Mouse (Mus musculus) bone marrow macrophage, adult 2 months (primary cell): Measurements from ENCODE around the gene Actn1. TPM values are rescaled to one million over a fixed set of nuclear protein-coding genes. Genes with fewer than 3 reads are reported as not detected.
A peak's percentile ranks its signal among the peaks of the same experiment; 100 is the strongest.
"Not testable (repeated sequence)": the region's sequence is repeated elsewhere in the genome, so short reads cannot be mapped to it uniquely, and the experiment has no call there.

ENCODE experiments used
- H3K27ac ChIP-seq: 2 replicates; pipeline ENCODE4 v1.5.1; 2012; ENCODE audit warnings: low read depth, low read length; ENCODE audit not compliant: insufficient read depth
- H3K4me1 ChIP-seq: 2 replicates; pipeline ENCODE4 v1.6.1; 2012; ENCODE audit warnings: low read length; ENCODE audit not compliant: control insufficient read depth, insufficient read depth
- H3K4me3 ChIP-seq: 2 replicates; pipeline ENCODE4 v1.5.1; 2012; ENCODE audit warnings: mild to moderate bottlenecking, low read length, moderate library complexity; ENCODE audit not compliant: insufficient read depth
- CTCF ChIP-seq: IDR thresholded peaks from 2 replicates; pipeline ENCODE4 v1.5.1; 2012; ENCODE audit warnings: low read depth, mild to moderate bottlenecking, low read length, moderate library complexity
- POLR2A ChIP-seq: IDR thresholded peaks from 2 replicates; pipeline ENCODE4 v1.6.1; 2012; ENCODE audit warnings: mild to moderate bottlenecking, low read depth, low read length, borderline replicate concordance
- polyA plus RNA-seq: library from polyadenylated mRNA; stranded (reverse); fragments of >200 nt; gene quantifications from 2 replicates; pipeline ENCODE4 v1.2.4, GENCODE M21; 2012; ENCODE audit not compliant: missing spikeins, insufficient read depth, insufficient read length

The Actn1 gene
- 60.2 and 62.4 TPM in 2 replicates for polyA plus RNA-seq

DNA sequence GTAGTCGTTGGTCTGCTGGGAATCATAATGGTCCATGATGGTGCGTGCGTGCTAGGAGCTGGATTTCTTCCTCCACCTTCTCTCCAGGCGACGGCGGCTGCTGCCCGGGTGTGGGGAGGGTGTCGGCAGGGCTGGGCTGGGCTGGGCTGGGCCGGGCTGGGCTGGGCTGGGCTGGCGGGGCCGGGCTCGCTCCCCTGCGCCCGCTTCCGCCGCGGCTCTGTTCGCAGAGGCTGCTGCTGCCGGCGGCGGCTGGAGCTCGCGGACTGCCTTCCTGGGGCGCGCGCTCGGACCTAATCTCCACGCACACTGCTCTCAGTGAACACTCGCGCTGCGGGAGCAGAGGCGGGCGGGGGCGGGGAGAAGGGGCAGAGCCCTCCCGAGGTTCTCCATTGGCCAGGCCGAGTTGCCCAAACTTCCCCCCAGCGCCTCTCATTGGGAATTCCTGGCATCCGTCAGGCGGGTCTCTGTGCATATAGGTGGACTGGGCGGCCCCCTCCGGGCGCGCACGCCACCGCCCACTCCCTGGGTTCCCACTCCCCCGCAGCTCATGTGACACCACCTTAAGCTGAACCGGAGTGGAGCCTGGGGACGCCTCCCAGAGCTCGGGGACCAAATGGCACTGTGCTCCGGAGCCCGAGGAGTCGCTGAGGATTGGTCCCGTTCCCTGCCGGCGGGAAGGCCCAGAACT lies at the start of gene Actn1:
Gene Actn1, minus strand, starts transcription at position 316 of the 688 bp plus-strand sequence.
- H3K27ac ChIP-seq = peak within 1 kb of the TSS; percentile 79
- H3K4me1 ChIP-seq = peaks cover 17% of the 10 kb centered on the region
- TF ChIP-seq POLR2A = peak; percentile 6; the same call in 1 of the 2 replicates
- TF ChIP-seq CTCF = no peak
- H3K4me3 ChIP-seq = peak within 1 kb of the TSS; percentile 83

DNA sequence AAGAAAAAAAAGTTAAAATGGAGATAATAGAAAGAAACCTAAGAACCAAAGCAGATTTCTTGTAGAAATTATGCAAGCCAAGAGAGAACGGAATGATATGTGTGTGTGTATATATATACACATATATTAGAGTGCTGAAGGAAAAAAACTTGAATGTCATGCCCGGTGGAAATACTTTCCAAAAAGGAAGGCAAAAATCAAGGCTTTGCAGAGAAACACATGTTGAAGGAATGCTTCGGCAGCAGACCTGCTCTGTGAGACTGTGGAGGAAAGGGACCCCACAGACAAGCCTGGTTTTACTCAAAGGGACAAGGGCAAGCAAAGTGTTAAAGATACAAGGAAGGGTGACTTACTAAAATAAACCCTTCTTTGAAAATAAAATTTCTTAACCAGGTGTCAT lies 47.4 kb upstream of the Actn1 start:
- Histone ChIP-seq H3K4me3 (no peak overlapping the region), H3K27ac (no peak overlapping the region), H3K4me1 (no peaks in the 10 kb centered on the region)
- TF ChIP-seq CTCF (no peak), POLR2A (no peak)

DNA sequence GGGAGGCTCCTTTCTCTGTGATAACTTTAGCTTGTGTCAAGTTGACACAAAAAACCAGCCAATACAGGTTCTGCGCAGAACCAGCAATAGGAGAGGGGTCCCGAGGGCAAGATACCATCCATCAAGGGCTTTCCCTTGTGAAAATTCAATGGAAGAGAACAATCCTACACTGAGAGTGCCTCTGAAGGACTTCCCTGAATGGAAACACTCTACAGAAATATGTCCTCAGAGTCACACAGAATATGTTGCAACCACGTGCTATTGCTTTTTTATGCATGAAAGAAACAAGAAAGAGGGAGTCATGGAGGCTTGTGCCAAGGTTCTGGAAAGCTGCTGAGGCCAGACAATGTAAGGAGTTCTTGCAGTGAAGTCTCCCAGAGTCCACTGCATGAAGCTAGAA lies 44.3 kb upstream of the Actn1 start:
- Histone ChIP-seq H3K4me1 (no peaks in the 10 kb centered on the region), H3K4me3 (no peak overlapping the region), H3K27ac (no peak overlapping the region)
- no peak for TF ChIP-seq POLR2A
- no peak for TF ChIP-seq CTCF

DNA sequence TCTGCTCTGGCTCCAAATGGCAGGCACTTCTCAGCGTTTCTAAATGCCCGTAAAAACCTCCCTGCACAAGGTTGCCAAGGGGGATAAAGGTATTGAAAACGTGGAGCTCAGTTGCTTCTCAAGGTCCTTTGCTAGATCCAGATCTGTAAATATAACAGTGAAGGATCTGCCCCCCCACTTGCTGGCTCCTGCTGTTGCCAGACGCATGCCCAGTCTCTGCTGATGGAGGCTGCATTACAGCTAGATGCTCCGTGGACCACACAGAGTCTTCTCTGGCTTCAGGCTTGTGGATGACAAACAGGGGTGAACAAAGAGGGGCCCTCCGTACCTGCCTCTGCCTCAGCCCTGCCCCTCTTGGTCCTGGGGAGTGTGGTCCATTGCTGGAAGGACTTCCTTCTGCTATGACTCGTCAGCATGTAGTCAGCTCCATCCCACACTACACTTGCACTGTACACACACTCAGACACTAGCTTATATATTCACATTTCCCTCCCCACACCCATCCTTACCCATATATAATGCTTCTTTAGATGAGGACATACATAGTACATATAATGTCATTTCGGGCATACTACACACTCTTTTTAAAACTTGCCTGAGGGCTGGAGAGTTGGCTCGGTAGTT lies 40.8 kb upstream of the Actn1 start:
- no peak for TF ChIP-seq CTCF
- no peak for TF ChIP-seq POLR2A
- no peaks in the 10 kb centered on the region for H3K4me1 ChIP-seq
- H3K27ac ChIP-seq = no peak overlapping the region
- no peak overlapping the region for H3K4me3 ChIP-seq

DNA sequence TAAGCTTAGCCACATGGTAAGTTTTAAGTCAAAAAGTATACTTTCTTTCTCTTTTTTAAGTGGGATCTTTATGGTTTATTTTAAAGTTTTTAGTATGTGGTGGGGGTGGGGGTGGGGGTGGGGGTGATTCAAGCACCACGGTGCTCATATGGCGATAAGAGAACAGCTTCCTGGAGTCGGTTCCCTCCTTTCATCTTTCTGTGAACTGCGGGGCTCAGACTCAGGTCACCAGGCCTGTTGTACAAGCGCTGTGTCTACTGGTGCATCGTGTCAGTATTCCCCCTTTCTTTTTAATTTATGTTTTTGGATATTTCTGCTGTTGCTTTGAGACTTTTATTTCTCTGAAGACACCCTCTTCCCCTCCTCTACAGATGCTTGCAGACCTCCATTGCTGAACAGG lies 38.5 kb upstream of the Actn1 start:
- H3K4me1 ChIP-seq = no peaks in the 10 kb centered on the region
- H3K4me3 ChIP-seq = no peak overlapping the region
- TF ChIP-seq POLR2A (no peak), CTCF (no peak)
- H3K27ac ChIP-seq = no peak overlapping the region

DNA sequence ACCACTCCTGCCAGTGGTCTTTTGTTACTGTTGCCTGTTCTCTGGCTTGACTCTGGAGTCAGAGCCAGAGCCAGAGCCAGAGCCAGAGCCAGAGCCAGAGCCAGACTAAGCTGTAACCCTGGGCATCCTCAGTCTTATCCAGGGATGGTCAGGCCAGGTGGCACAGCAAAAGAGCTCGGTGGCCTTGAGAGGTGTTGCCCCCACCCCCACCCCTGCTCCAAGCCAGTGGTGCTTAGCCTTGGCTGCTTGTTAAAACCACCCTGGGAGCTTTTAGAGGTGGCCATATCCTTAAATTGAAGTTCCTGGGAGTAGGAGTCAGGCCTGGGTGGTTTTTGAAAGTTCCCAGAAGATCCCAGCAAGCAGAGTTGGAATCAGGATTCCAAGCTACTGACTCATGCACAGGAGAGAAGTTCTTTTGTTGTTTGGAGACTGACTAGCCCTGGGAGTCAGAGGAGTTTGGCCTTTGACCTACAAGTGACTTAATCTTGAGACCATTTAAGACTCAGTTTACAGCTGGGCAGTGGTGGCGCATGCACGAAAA lies 31.8 kb upstream of the Actn1 start:
- H3K27ac ChIP-seq = no peak overlapping the region

DNA sequence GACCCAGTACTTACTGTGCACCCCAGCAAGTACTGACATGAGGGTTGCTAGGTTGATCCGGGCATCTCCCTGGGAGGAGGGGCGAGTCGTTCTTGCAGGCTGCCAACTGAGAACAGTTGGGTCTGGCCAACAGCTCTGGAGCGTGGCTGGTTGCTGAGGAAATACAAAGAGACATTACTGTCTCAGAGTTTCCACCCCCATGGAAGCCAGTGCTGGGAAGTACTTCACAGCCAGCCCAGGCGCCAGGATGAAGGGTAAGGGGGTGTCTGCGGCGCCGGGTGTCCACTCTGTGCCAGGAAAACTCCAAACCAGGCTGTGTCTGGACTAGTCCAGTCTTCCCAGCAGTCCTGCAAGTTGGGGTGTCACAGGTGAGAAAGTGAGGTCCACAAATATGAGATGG lies 30.8 kb upstream of the Actn1 start:
- H3K4me1 ChIP-seq = no peaks in the 10 kb centered on the region; the same call in 1 of the 2 replicates
- H3K27ac ChIP-seq = no peak overlapping the region
- TF ChIP-seq CTCF = no peak
- TF ChIP-seq POLR2A = no peak
- no peak overlapping the region for H3K4me3 ChIP-seq

More for the DNA sequence above, 31.8 kb upstream of the Actn1 start:
- no peaks in the 10 kb centered on the region; the same call in 1 of the 2 replicates for H3K4me1 ChIP-seq
- no peak overlapping the region for H3K4me3 ChIP-seq
- TF ChIP-seq POLR2A = no peak
- TF ChIP-seq CTCF = no peak

DNA sequence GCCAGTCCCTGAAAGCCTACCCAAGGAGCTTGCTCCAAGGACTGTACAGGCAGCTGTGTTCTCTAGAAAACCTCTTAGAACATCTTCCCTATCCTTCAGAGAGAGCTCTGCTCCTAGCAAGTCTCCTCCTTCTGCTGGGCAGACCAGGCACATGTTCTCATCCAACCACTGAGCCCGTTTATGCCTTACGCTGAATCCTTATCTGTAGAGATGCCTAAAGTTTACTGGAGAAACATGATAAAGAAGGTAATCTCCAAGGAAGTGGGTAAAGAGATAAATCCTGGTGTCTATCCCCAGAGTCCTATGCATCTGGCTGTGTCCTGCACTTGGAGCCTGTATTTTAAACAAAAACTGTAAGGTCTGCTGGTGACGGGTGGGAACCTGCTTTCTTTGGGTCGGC lies 30.3 kb upstream of the Actn1 start:
- TF ChIP-seq CTCF (no peak), POLR2A (no peak)
- Histone ChIP-seq H3K4me1 (peaks cover 3% of the 10 kb centered on the region), H3K4me3 (no peak overlapping the region), H3K27ac (no peak overlapping the region)

DNA sequence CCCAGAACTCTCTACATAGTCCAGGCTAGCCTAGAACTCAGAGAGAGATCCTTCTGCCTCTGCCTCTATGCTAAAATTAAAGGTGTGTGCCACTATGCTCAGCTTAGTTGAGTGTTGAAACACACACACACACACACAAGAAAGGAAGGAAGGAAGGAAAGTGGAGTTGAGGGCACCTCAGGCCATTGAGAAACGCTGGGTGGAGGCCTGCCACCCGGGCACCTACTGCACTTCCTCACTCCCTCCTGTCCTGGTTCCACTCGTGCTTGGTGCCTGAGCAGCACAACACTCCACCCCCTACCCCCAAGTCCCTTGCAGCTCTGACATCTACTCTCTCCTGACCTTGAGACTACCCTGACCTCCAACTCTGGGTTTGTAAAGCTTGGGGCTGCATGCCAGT lies 29.6 kb upstream of the Actn1 start:
- Histone ChIP-seq H3K27ac (no peak overlapping the region), H3K4me1 (peaks cover 3% of the 10 kb centered on the region), H3K4me3 (no peak overlapping the region)
- TF ChIP-seq CTCF (no peak), POLR2A (no peak)

DNA sequence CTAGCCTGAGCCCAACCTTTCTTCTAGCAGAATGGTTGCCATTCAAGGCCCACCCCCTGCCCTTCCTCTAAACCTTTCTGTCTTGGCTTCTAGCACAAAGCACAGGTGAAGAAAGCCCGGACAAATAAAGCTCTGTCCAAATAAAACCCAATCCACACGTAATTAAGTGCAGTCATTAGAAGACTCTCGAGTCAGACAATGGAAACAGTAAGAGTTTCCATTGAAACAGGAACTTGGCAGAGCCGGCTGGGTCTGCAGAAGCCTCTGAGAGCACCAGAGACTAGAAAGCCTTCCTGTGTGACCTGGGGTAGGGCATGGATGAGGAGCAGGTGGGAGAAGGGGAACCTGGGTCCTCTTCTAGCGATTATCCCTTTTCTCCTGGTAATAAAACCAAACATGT lies 25.7 kb upstream of the Actn1 start:
- TF ChIP-seq CTCF = no peak
- Histone ChIP-seq H3K4me1 (peaks cover 3% of the 10 kb centered on the region), H3K27ac (no peak overlapping the region), H3K4me3 (no peak overlapping the region)

DNA sequence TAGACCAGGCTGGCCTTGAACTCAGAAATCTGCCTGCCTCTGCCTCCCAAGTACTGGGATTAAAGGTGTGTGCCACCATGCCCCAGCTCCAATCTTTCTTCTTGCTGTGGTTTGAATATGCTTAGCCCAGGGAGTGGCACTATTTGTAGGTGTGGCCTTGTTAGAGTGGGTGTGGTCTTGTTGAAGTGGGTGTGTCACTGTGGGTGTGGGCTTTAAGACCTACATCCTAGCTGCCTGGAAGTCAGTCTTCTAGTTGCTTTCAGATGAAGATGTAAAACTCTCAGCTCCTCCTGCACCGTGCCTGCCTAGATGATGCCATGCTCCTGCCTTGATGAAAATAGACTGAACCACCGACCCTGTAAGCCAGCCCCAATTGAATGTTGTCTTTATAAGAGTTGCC lies 24.1 kb upstream of the Actn1 start:
- H3K4me3 ChIP-seq, H3K4me1 ChIP-seq, H3K27ac ChIP-seq: not testable (repeated sequence)
